Mouse (Mus musculus) ES-E14 (cell line): ENCODE measurements around the gene Arhgef39. TPM values are rescaled to one million over a fixed set of nuclear protein-coding genes. Genes with fewer than 3 reads are reported as not detected.
"Not testable (repeated sequence)": the region's sequence is repeated elsewhere in the genome, so short reads cannot be mapped to it uniquely, and the experiment has no call there.

Experiments
- DNase-seq: peaks from one replicate; pipeline ENCODE4 v3.0.0-alpha.2; 2013; ENCODE audit warnings: low read depth, low spot score
- H3K27ac ChIP-seq: 2 replicates; pipeline ENCODE4 v1.5.1; 2012; ENCODE audit warnings: low read depth, mild to moderate bottlenecking, low read length, moderate library complexity, mixed read lengths; ENCODE audit not compliant: poor library complexity, insufficient read depth, severe bottlenecking
- H3K36me3 ChIP-seq: 2 replicates; pipeline ENCODE4 v1.6.1; 2012; ENCODE audit warnings: mild to moderate bottlenecking, low read length, moderate library complexity, mixed read lengths; ENCODE audit not compliant: control insufficient read depth, poor library complexity, insufficient read depth, severe bottlenecking
- H3K4me1 ChIP-seq, 2 experiments: fragments of 150-350 bp in 1 of 2; sonication (generic) in 1 of 2; 2 replicates each; pipeline ENCODE4 v1.6.1; 2012; ENCODE audit warnings: low read length in 2 of 2, mild to moderate bottlenecking in 1 of 2, mixed read lengths in 1 of 2; ENCODE audit not compliant: control insufficient read depth in 2 of 2, insufficient read depth in 2 of 2, poor library complexity in 1 of 2
- H3K4me3 ChIP-seq, 2 experiments: fragments of 150-350 bp in 1 of 2; sonication (generic) in 1 of 2; 2 replicates each; pipeline ENCODE4 v1.5.1; 2012; ENCODE audit warnings: low read length in 2 of 2, low read depth in 1 of 2, mild to moderate bottlenecking in 1 of 2, mixed read lengths in 1 of 2; ENCODE audit not compliant: insufficient read depth in 1 of 2, poor library complexity in 1 of 2, severe bottlenecking in 1 of 2
- H3K9ac ChIP-seq: 2 replicates; pipeline ENCODE4 v1.6.1; 2012; ENCODE audit warnings: low read depth, mild to moderate bottlenecking, low read length, mixed read lengths; ENCODE audit not compliant: poor library complexity, insufficient read depth, severe bottlenecking
- H3K9me3 ChIP-seq: fragments of 150-350 bp; sonication (generic); 2 replicates; pipeline ENCODE4 v1.6.1; 2012; ENCODE audit warnings: low read depth, mild to moderate bottlenecking, low read length; ENCODE audit not compliant: control insufficient read depth, insufficient read depth
- CHD2 ChIP-seq: IDR thresholded peaks from 2 replicates; pipeline ENCODE4 v1.6.1; 2014; ENCODE audit warnings: mild to moderate bottlenecking, low read depth, low read length, inconsistent platforms
- HCFC1 ChIP-seq: IDR thresholded peaks from 2 replicates; pipeline ENCODE4 v1.6.1; 2012; ENCODE audit warnings: low read length, inconsistent platforms, borderline replicate concordance; ENCODE audit not compliant: insufficient read depth
- MAFK ChIP-seq: IDR thresholded peaks from 2 replicates; pipeline ENCODE4 v1.6.1; 2014; ENCODE audit warnings: mild to moderate bottlenecking, low read depth, low read length, inconsistent platforms; ENCODE audit not compliant: insufficient read depth
- ZC3H11A ChIP-seq: IDR thresholded peaks from 2 replicates; pipeline ENCODE4 v1.6.1; 2012; ENCODE audit warnings: low read depth, mild to moderate bottlenecking, inconsistent platforms, low read length, borderline replicate concordance
- ZNF384 ChIP-seq: IDR thresholded peaks from 2 replicates; pipeline ENCODE4 v1.6.1; 2012; ENCODE audit warnings: low read depth, low read length, inconsistent platforms
- in situ Hi-C, 2 experiments: fragments of 600-800 bp; cut with MboI; formaldehyde crosslinking; loops; one replicate each; pipeline ENCODE4 v1.15.1; 2025; ENCODE audit warnings: low sequenced_read_pairs in 2 of 2, inconsistent platforms in 1 of 2; ENCODE audit not compliant: unreplicated experiment in 2 of 2
- total RNA-seq: library from RNA; depleted of rRNA; stranded (reverse); fragments of 300-350 nt; gene quantifications from 2 replicates; pipeline ENCODE4 v1.2.3, GENCODE M21; 2012

The Arhgef39 gene
- total RNA-seq, 1 experiment, result 32.1 TPM

DNA sequence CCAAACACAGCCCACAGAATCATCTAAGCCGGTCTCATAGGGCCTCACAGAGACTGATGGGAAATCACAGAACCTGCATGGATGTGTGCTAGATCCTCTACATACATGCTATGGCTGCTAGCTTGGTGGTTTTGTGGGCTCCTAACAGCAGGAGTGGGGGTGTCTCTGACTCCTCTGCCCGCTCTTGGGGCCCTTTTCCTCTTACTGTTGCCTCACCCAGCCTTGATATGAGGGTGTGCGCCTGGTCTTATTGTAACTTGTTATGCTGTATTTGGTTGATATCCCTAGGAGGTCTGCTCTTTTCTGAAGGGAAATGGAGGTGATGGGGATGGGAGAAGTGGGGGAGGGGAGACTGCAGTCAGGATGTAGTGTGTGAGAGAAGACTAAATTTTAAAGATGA lies 9.9 kb downstream of the Arhgef39 start:
- Histone ChIP-seq H3K9ac (no peak overlapping the region), H3K4me1 (peaks cover 0 to 2% of the 10 kb centered on the region in 2 experiments; a peak in 1 of 4 replicates), H3K27ac (no peak overlapping the region), H3K4me3 (no peak overlapping the region), H3K9me3 (no peaks in the 10 kb centered on the region), H3K36me3 (no peaks in the 10 kb centered on the region)
- DNase-seq, result no peak
- TF ChIP-seq MAFK (no peak), CHD2 (no peak)
- in situ Hi-C loops, result loop anchor here in 1 of 2 experiments (5.0 kb wide), 1 partner anchor 57 kb away; no protein-coding TSS in a partner anchor

- H3K27ac ChIP-seq, H3K9ac ChIP-seq, DNase-seq, H3K4me1 ChIP-seq, H3K9me3 ChIP-seq, H3K36me3 ChIP-seq, H3K4me3 ChIP-seq: not testable (repeated sequence)
- in situ Hi-C loops, result loop anchor here in 1 of 2 experiments (5.0 kb wide), 1 partner anchor 53 kb away; no protein-coding TSS in a partner anchor
These were observed 13.8 kb downstream of the Arhgef39 start for GRCm38 (mm10) chr4:43485666-43486065.

DNA sequence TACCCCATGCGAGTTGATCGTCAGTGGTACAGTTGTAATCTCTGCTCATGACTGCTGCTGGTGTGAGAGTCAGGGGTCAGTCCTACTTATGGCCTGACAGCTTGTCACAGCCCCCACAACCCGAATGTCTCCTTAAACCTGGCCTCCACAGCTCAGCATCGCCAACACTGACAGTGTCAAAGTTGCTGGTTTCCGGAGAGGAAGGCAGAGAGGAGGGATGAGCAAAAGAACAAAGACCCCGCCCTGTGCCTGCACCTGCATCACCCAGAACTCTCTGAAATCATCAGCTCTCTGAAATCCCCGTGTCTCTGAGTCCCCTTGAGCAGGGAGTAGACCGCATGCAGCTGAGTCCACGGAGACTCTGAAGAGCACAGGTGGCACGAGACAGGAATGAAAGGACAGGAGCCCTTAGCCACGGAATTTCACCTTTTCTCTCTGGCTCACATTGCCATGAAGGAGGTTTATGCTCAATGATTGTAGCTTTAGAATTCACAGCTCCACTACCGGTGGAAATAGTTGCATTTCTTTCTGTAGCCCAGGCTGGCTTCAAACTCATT lies 15.9 kb downstream of the Arhgef39 start, which contains the start of gene Sit1:
Sit1 (minus strand) TSS at position 200 of the 557 bp plus-strand sequence.
- in situ Hi-C loops, result no loop called here
- H3K4me1 ChIP-seq, result peaks cover 0 to 3% of the 10 kb centered on the region in 2 experiments; a peak in 2 of 4 replicates

DNA sequence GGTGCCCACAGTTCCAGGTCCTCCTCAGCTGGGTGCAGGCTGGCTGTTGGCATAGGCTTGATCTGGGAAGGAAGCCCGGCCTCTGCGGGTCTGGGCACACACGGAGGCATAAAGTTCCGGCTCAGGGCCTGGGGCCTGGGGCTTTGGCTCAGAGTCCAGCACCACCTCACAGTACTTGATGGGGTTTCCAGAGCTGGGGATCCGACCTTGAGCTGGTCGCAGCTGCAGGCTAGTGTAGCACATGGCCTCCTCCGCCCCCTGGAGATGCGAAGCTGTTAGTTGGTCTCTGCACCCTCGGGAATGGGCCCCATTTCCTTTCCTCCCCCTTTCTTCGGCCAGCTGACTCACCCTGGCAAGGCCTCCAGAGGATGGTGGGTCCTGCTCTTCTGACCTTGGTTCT lies 16.9 kb downstream of the Arhgef39 start:
- Histone ChIP-seq H3K4me3 (no peak overlapping the region), H3K4me1 (peaks cover 0 to 6% of the 10 kb centered on the region in 2 experiments; a peak in 2 of 4 replicates), H3K9ac (no peak overlapping the region), H3K27ac (no peak overlapping the region), H3K9me3 (no peaks in the 10 kb centered on the region), H3K36me3 (no peaks in the 10 kb centered on the region)
- in situ Hi-C loops, result no loop called here
- TF ChIP-seq HCFC1 (no peak), MAFK (no peak), ZC3H11A (no peak), ZNF384 (no peak), CHD2 (no peak)
- DNase-seq, result no peak

More for the DNA sequence above, 15.9 kb downstream of the Arhgef39 start, which contains the start of gene Sit1:
- DNase-seq, result no peak
- H3K9ac ChIP-seq, result no peak within 1 kb of the TSS
- no peak within 1 kb of the TSS for H3K4me3 ChIP-seq
- TF ChIP-seq MAFK, result no peak
- no peak for TF ChIP-seq ZC3H11A
- no peak for TF ChIP-seq ZNF384
- TF ChIP-seq CHD2, result no peak
- TF ChIP-seq HCFC1, result no peak
- H3K36me3 ChIP-seq, result no peaks in the 10 kb centered on the region
- no peaks in the 10 kb centered on the region for H3K9me3 ChIP-seq
- H3K27ac ChIP-seq, result no peak within 1 kb of the TSS

- H3K27ac ChIP-seq, result no peak overlapping the region
- no peak for DNase-seq
- peaks cover 0 to 6% of the 10 kb centered on the region in 2 experiments; a peak in 2 of 4 replicates for H3K4me1 ChIP-seq
- in situ Hi-C loops, result no loop called here
- TF ChIP-seq ZC3H11A, result no peak
- TF ChIP-seq ZNF384, result peak; percentile 53
- H3K9me3 ChIP-seq, result no peaks in the 10 kb centered on the region
- no peak overlapping the region for H3K4me3 ChIP-seq
- no peak overlapping the region for H3K9ac ChIP-seq
- H3K36me3 ChIP-seq, result no peaks in the 10 kb centered on the region
These were observed 17.5 kb downstream of the Arhgef39 start for GRCm38 (mm10) chr4:43481894-43482456.
